Mouse (Mus musculus): Measurements from ENCODE around the gene Nav2.

- TF ChIP-seq CTCF (IDR thresholded peaks at IDR 0.05; ENCODE audit: borderline replicate concordance, control insufficient read depth, extremely low read depth, insufficient read depth, low read length, poor library complexity) (no peak), POLR2A (IDR thresholded peaks at IDR 0.05; ENCODE audit: control insufficient read depth, extremely low read depth, insufficient read depth, low read length, poor library complexity) (no peak)
These were observed 453.1 kb downstream of the Nav2 start for GRCm38 (mm10) chr7:49361465-49362090.
